Mouse (Mus musculus) heart, postnatal 0 days (tissue): ENCODE results near the gene Polr2g. TPM values are rescaled to one million over a fixed set of nuclear protein-coding genes. Genes with fewer than 3 reads are reported as not detected.
"Not testable (repeated sequence)": the region's sequence is repeated elsewhere in the genome, so short reads cannot be mapped to it uniquely, and the experiment has no call there.

Source experiments
- ATAC-seq: fragments of 200-750 bp; cut with Nextera tagmentation; 2 replicates; pipeline ENCODE4 v1.8.0; 2017; ENCODE audit warnings: low read depth, moderate number of reproducible peaks, moderate library complexity; ENCODE audit not compliant: insufficient read depth
- DNase-seq: peaks from one replicate; pipeline ENCODE4 v3.0.0-alpha.2; 2016; ENCODE audit warnings: low spot score
- H3K27ac ChIP-seq: fragments of 300-500 bp; sonication (generic); 2 replicates; pipeline ENCODE4 v1.5.1; 2014; ENCODE audit warnings: low read depth, mild to moderate bottlenecking
- H3K27me3 ChIP-seq: fragments of 300-500 bp; sonication (generic); 2 replicates; pipeline ENCODE4 v1.6.1; 2014; ENCODE audit warnings: low read length, mixed read lengths; ENCODE audit not compliant: control insufficient read depth, insufficient read depth
- H3K36me3 ChIP-seq: fragments of 300-500 bp; sonication (generic); replicated peaks from 2 replicates; pipeline ENCODE4 v1.6.1; 2014; ENCODE audit warnings: low read length, mixed read lengths; ENCODE audit not compliant: control insufficient read depth, insufficient read depth
- H3K4me1 ChIP-seq: fragments of 300-500 bp; sonication (generic); 2 replicates; pipeline ENCODE4 v1.6.1; 2014; ENCODE audit warnings: antibody characterized with exemption; ENCODE audit not compliant: control insufficient read depth, insufficient read depth
- H3K4me2 ChIP-seq: fragments of 300-500 bp; sonication (generic); 2 replicates; pipeline ENCODE4 v1.6.1; 2014; ENCODE audit warnings: low read depth, mild to moderate bottlenecking, low read length, moderate library complexity
- H3K4me3 ChIP-seq: fragments of 300-500 bp; sonication (generic); 2 replicates; pipeline ENCODE4 v1.5.1; 2014; ENCODE audit warnings: low read depth, low read length
- H3K9ac ChIP-seq: fragments of 300-500 bp; sonication (generic); replicated peaks from 2 replicates; pipeline ENCODE4 v1.6.1; 2014; ENCODE audit warnings: low read depth, low read length, mixed read lengths
- H3K9me3 ChIP-seq: fragments of 300-500 bp; sonication (generic); replicated peaks from 2 replicates; pipeline ENCODE4 v1.6.1; 2016; ENCODE audit warnings: low read length; ENCODE audit not compliant: control insufficient read depth
- CTCF ChIP-seq: IDR thresholded peaks from 2 replicates; pipeline ENCODE4 v1.5.1; 2016; ENCODE audit warnings: antibody characterized with exemption, control low read depth, low read depth
- EP300 ChIP-seq: IDR thresholded peaks from 2 replicates; pipeline ENCODE4 v1.6.1; 2016; ENCODE audit warnings: antibody characterized with exemption, low read depth
- WGBS: fragments of 180-500 bp; shearing (Covaris S2); extraction: QIAGEN DNeasy Blood & Tissue Kit; methylation state at CpG from one replicate; pipeline ENCODE4 v1.1.7; 2014; 5-methylcytosine and 5-hydroxymethylcytosine counted together
- polyA plus RNA-seq: library from polyadenylated mRNA; unstranded; fragments of >200 nt; fragmentation: Nextera tagmentation; extraction: Ambion mirVana; gene quantifications from 2 replicates; pipeline ENCODE4 v1.2.1, GENCODE M21; 2015
- total RNA-seq: library from RNA; depleted of rRNA; stranded (reverse); fragments of >200 nt; gene quantifications from 2 replicates; pipeline ENCODE4 v1.2.3, GENCODE M21; 2014; ENCODE audit warnings: low replicate concordance

The Polr2g gene
- total and polyA plus RNA-seq, 2 experiments from 2014 or later, result 59.8 to 144 TPM

DNA sequence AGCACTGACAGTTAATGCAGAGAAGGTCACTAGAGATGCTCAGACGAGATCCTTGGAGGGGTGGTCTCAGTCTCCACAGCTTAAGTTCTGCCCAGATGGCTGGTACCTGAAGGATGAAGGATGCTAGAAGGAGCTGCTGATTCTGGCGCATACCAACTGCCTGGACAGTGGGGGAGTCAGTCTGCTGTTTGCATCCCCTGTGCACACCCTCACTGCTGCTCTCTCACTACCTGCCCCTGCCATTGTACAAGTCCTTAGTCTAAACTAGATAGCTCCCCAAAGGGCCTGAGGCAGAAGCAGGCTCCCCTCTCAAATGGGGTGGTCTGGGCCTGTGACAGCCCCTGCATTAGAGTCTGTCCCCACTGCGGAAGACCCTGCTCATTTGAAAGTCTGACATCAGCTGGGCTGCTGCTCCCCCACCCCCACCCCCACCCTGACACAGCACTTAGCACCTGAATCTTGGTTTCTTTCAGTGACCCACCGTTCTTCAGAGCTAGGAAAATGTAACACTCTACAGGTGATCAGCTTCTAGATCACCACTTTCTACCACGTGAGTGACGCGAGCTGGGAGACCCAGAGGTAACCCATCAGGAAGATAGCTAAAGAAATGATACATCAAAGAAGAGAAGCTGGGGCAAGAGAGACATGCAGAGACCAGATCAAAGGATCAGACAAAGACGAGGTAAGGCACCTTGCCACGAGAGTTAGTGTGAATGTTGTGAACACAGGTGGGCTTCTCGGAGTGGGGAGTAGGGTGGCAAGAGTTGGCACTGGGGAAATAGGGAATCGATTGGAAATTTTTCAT lies 40.9 kb upstream of the Polr2g start, which contains the start of gene Gng3:
Gene Gng3 (minus strand): TSS at position 92 of the 805 bp plus-strand sequence.
- peak within 1 kb of the TSS; percentile 94 for H3K27ac ChIP-seq
- no peaks in the 10 kb centered on the region for H3K27me3 ChIP-seq
- peak within 1 kb of the TSS; percentile 97 for H3K4me2 ChIP-seq
- H3K36me3 ChIP-seq, result peaks cover 16% of the 10 kb centered on the region
- ATAC-seq (no peak), DNase-seq (no peak)
- WGBS, result 65% methylated on average over 11 of the region's 11 CpGs
- TF ChIP-seq CTCF (no peak), EP300 (no peak)
- H3K4me3 ChIP-seq, result peak within 1 kb of the TSS; percentile 59
- peaks cover 22% of the 10 kb centered on the region for H3K4me1 ChIP-seq
- peak within 1 kb of the TSS; percentile 74 for H3K9ac ChIP-seq
- no peaks in the 10 kb centered on the region for H3K9me3 ChIP-seq

- Histone ChIP-seq H3K27ac (peak overlapping the region; percentile 94), H3K4me1 (peaks cover 22% of the 10 kb centered on the region), H3K27me3 (no peaks in the 10 kb centered on the region), H3K4me3 (peak overlapping the region; percentile 59), H3K4me2 (peak overlapping the region; percentile 97), H3K9ac (peak overlapping the region; percentile 74), H3K9me3 (no peaks in the 10 kb centered on the region), H3K36me3 (peaks cover 27% of the 10 kb centered on the region)
- DNase-seq (no peak), ATAC-seq (no peak)
- no peak for TF ChIP-seq CTCF
- no peak for TF ChIP-seq EP300
- 17% methylated on average over 15 of the region's 15 CpGs for WGBS
Observed at GRCm38 (mm10) chr19:8838041-8838730, 39.8 kb upstream of the Polr2g start.

- Histone ChIP-seq H3K27me3 (no peaks in the 10 kb centered on the region), H3K9me3 (no peaks in the 10 kb centered on the region), H3K36me3 (peaks cover 31% of the 10 kb centered on the region), H3K9ac (peak within 1 kb of the TSS; percentile 74), H3K4me1 (peaks cover 22% of the 10 kb centered on the region), H3K4me3 (peak within 1 kb of the TSS; percentile 59), H3K4me2 (peak within 1 kb of the TSS; percentile 97), H3K27ac (peak within 1 kb of the TSS; percentile 94)
- DNase-seq (peak; percentile 80), ATAC-seq (peak; percentile 86)
- under 1% methylated on average over 38 of the region's 38 CpGs for WGBS
- TF ChIP-seq EP300, result peak; percentile 85; the same call in 1 of the 2 replicates
- TF ChIP-seq CTCF, result peak; percentile 49
Observed at GRCm38 (mm10) chr19:8837251-8837791, 38.9 kb upstream of the Polr2g start, which contains the start of gene Bscl2. Gene Bscl2, plus strand, starts transcription at chr19:8837467.

DNA sequence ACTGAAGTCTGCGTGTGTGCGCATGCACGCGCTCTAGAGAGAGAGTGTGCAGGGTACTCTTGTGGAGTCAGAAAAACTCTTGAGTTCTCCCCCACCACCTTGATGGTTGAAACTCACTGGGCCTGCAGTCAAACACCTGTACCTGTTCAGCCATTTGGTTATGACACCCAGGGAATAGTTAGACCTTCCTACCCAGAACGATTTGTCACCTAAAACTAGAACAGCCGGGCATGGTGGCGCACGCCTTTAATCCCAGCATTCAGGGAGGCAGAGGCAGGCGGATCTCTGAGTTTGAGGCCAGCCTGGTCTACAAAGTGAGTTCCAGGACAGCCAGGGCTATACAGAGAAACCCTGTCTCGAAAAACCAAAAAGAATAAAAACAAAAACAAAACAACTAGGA lies 38.0 kb upstream of the Polr2g start:
- H3K27me3 ChIP-seq, H3K9ac ChIP-seq, DNase-seq, H3K9me3 ChIP-seq, H3K4me3 ChIP-seq, H3K4me2 ChIP-seq, H3K27ac ChIP-seq, ATAC-seq: not testable (repeated sequence)
- peaks cover 22% of the 10 kb centered on the region for H3K4me1 ChIP-seq
- WGBS, result 93% methylated on average over 10 of the region's 10 CpGs
- H3K36me3 ChIP-seq, result peaks cover 41% of the 10 kb centered on the region

- H3K4me2 ChIP-seq, result no peak overlapping the region
- H3K4me1 ChIP-seq, result peaks cover 4% of the 10 kb centered on the region
- H3K27me3 ChIP-seq, result no peaks in the 10 kb centered on the region
- ATAC-seq (no peak), DNase-seq (no peak)
- no peak overlapping the region for H3K9ac ChIP-seq
- H3K27ac ChIP-seq, result no peak overlapping the region
- no peaks in the 10 kb centered on the region for H3K9me3 ChIP-seq
- no peak overlapping the region for H3K4me3 ChIP-seq
- H3K36me3 ChIP-seq, result peaks cover 74% of the 10 kb centered on the region
- TF ChIP-seq CTCF (no peak), EP300 (no peak)
- WGBS, result 84% methylated on average over 4 of the region's 4 CpGs
Observed at GRCm38 (mm10) chr19:8832971-8833370, 34.6 kb upstream of the Polr2g start.
